Mouse (Mus musculus): ENCODE measurements around the gene Rinl.

The Rinl gene

GRCm38 (mm10) chr7:28824941-28825685 lies 36.3 kb downstream of the Rinl start, which contains the start of gene Ech1:
Gene Ech1, plus strand, starts transcription at chr7:28825217.
- DNase-seq (ENCODE audit: low spot score) = peak; percentile 87

- no peak for DNase-seq (ENCODE audit: low spot score)
Measured at GRCm38 (mm10) chr7:28825686-28826401, 37.1 kb downstream of the Rinl start.

- no peak for DNase-seq (ENCODE audit: low spot score)
Measured at GRCm38 (mm10) chr7:28826402-28826772, 37.6 kb downstream of the Rinl start.

- DNase-seq (ENCODE audit: low spot score) = no peak
Measured at GRCm38 (mm10) chr7:28827338-28827737, 38.6 kb downstream of the Rinl start.

- DNase-seq (ENCODE audit: low spot score) = no peak
Measured at GRCm38 (mm10) chr7:28829821-28830220, 41.1 kb downstream of the Rinl start.

- no peak for DNase-seq (ENCODE audit: low spot score)
Measured at GRCm38 (mm10) chr7:28830981-28831380, 42.2 kb downstream of the Rinl start.

GRCm38 (mm10) chr7:28831411-28832125 lies 42.8 kb downstream of the Rinl start:
- DNase-seq (ENCODE audit: low spot score) = no peak

GRCm38 (mm10) chr7:28832137-28832536 lies 43.4 kb downstream of the Rinl start:
- DNase-seq (ENCODE audit: low spot score) = no peak

GRCm38 (mm10) chr7:28833723-28834347 lies 45.1 kb downstream of the Rinl start, which contains the start of gene Lgals4:
Gene Lgals4, plus strand, starts transcription at chr7:28833854.
- DNase-seq (ENCODE audit: low spot score) = no peak

GRCm38 (mm10) chr7:28836936-28837335 lies 48.2 kb downstream of the Rinl start:
- DNase-seq (ENCODE audit: low spot score) = no peak

GRCm38 (mm10) chr7:28838331-28838730 lies 49.6 kb downstream of the Rinl start:
- DNase-seq (ENCODE audit: low spot score) = no peak

- no peak for DNase-seq (ENCODE audit: low spot score)
Measured at GRCm38 (mm10) chr7:28847273-28847672, 58.5 kb downstream of the Rinl start.

Measured in ovary, postnatal 14 days (tissue).